Comparison of ENCODE assay signal across 12 mouse cellular contexts in the genomic region with DNA sequence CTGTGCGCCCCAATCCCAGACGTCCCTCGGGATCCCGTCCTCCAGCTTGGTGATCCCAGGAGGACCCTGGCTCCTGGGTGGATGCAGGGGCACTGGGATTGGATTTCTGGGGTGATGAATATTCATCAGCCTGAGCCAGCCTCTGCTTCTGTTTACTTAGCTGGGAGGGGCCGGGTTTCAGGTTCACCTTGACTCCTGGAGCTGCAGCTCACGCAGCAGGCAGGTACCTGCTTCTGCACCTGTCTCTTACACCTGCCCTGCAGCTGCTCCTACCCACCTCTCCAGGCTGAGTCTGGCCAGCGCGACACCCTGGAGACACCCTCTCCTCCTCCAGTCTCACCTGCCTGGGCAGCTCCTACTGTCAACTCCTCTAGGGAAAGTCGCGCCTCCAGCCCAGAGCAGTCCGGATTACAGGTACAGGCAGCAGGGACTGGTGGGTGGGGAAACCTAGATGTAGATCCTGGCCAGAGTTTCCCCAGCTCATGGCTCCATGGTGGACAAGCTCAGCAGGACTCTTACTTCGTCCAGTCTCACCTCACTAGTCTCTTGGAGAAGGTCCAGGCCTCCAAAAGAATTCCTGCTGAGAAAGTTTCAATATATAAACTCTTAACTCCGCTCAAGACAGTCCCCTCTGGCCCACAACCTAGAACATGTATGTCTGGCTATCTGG. TPM values are rescaled to one million over a fixed set of nuclear protein-coding genes. Genes with fewer than 3 reads are reported as not detected.
DNase-seq lines count a peak whose midpoint lies in the region; ATAC-seq and TF ChIP-seq lines count a peak whose summit lies in the region.
"Had no signal": no experiment of that assay in that cellular context is flagged by ENCODE, and none has a peak within 500 bp of the region (broad histone marks: within the 10 kb centered on the region; RNA-seq: fewer than 3 reads in every experiment).

No protein-coding gene starts in this region.

- no peaks in the 10 kb centered on the region; the same call in 1 of the 2 replicates for H3K27me3 ChIP-seq in liver, adult 2 months (ENCODE audit: control insufficient read depth, insufficient read depth, low read length)
- H3K27me3 ChIP-seq in embryonic facial prominence, embryonic 15.5 days = peaks cover 19% of the 10 kb centered on the region; the same call in 1 of the 2 replicates

- no peaks in the 10 kb centered on the region for H3K79me2 ChIP-seq in liver, adult 2 months (ENCODE audit: control insufficient read depth, insufficient read depth, low read length)

- H3K9me3 ChIP-seq in embryonic facial prominence, embryonic 15.5 days (replicated peaks) = no peaks in the 10 kb centered on the region

- no peaks in the 10 kb centered on the region for H3K4me1 ChIP-seq in liver, adult 2 months (ENCODE audit: control insufficient read depth, insufficient read depth, low read length)
- H3K4me1 ChIP-seq in embryonic facial prominence, embryonic 15.5 days = peaks cover 15% of the 10 kb centered on the region

- H3K36me3 ChIP-seq in liver, adult 2 months (ENCODE audit: control insufficient read depth, insufficient read depth, low read length) = no peaks in the 10 kb centered on the region
- H3K36me3 ChIP-seq in embryonic facial prominence, embryonic 15.5 days = no peaks in the 10 kb centered on the region

- H3K4me2 ChIP-seq in embryonic facial prominence, embryonic 15.5 days (replicated peaks) = peak overlapping the region; percentile 24

- peak overlapping the region; percentile 42 for H3K4me3 ChIP-seq in liver, adult 2 months (ENCODE audit: insufficient read depth, low read depth, low read length)
- no peak overlapping the region for H3K4me3 ChIP-seq in embryonic facial prominence, embryonic 15.5 days (replicated peaks)

- H3K9ac ChIP-seq in liver, adult 2 months (ENCODE audit: low read depth, low read length) = peak overlapping the region; percentile 57
- H3K9ac ChIP-seq in embryonic facial prominence, embryonic 15.5 days = 0 out of 2 replicates have a peak overlapping the region, but pooled peaks have one; percentile 16

- TF ChIP-seq CTCF in liver, adult 2 months (IDR thresholded peaks at IDR 0.05; ENCODE audit: low read depth, low read length) = no peak

- 20% methylated on average over 13 of the region's 13 CpGs for WGBS in liver, adult 2 months
- WGBS in embryonic facial prominence, embryonic 15.5 days = 13% methylated on average over 13 of the region's 13 CpGs

- TF ChIP-seq POLR2A in liver, adult 2 months (IDR thresholded peaks at IDR 0.05; ENCODE audit: extremely low read depth, insufficient read depth, low read length) = no peak

- ATAC-seq in embryonic facial prominence, embryonic 15.5 days (ENCODE audit: insufficient number of reproducible peaks, low FRiP score, low TSS enrichment, low read depth) = peak; percentile 67
- ATAC-seq: inflammation-experienced regulatory T-cells, adult 6 months had no signal

- no peak for DNase-seq in liver, adult 2 months (ENCODE audit: extremely low read depth, low read depth, low spot score)
- no peak for DNase-seq in liver
- peak; percentile 68 to 79 for DNase-seq in kidney, postnatal 4 days
- peak; percentile 83 for DNase-seq in lung, postnatal 36 days
- DNase-seq in adrenal gland, adult 2 months = no peak
- no peak for DNase-seq in gastrocnemius, adult 8-10 months (ENCODE audit: low spot score in 2 of 2)
- DNase-seq in ovary, postnatal 14 days (ENCODE audit: low spot score) = no peak
- DNase-seq: adrenal gland, postnatal 36 days; gastrocnemius, postnatal 10 days had no signal

- H3K27ac ChIP-seq in liver, adult 2 months (replicated peaks; ENCODE audit: insufficient read depth, low read depth, low read length) = no peak overlapping the region
- peak overlapping the region; percentile 73 for H3K27ac ChIP-seq in embryonic facial prominence, embryonic 15.5 days (replicated peaks)

RNA-seq across cellular contexts. Expression of gene Prr15l, which starts 1.3 kb away (rescaled TPM):
- total RNA-seq in liver, adult 2 months (2014; rRNA removed) = 0.34 and 0.46 TPM in 2 replicates
- polyA plus RNA-seq in liver, adult 2 months (2012; rRNA removed) = 0.60 and 0.64 TPM in 2 replicates
- polyA plus RNA-seq in embryonic facial prominence, embryonic 15.5 days (2015; fragmentation: Nextera tagmentation; extraction: Ambion mirVana) = 5.6 and 6.1 TPM in 2 replicates
- total RNA-seq in adrenal gland, adult 2 months (2021) = under 1 TPM; 0.52 to 0.66 TPM
- polyA plus RNA-seq in adrenal gland, adult 2 months (2012; rRNA removed) = not detected in 2 replicates
- not detected for total RNA-seq in gastrocnemius, adult 8-10 months (2022)
- total RNA-seq: gastrocnemius, postnatal 10 days had no signal
- polyA plus RNA-seq: cortical plate, adult 2 months had no signal

RNA-seq across cellular contexts. Expression of gene Cdk5rap3, which starts 12.9 kb away (rescaled TPM):
- 44.1 and 52.2 TPM in 2 replicates for total RNA-seq in liver, adult 2 months (2014; rRNA removed)
- polyA plus RNA-seq in liver, adult 2 months (2012; rRNA removed) = 36.6 and 50.5 TPM in 2 replicates
- polyA plus RNA-seq in embryonic facial prominence, embryonic 15.5 days (2015; fragmentation: Nextera tagmentation; extraction: Ambion mirVana) = 77.7 and 82.3 TPM in 2 replicates
- total RNA-seq in adrenal gland, adult 2 months (2021) = 10 to 100 TPM; 39.8 to 52.9 TPM
- polyA plus RNA-seq in adrenal gland, adult 2 months (2012; rRNA removed) = 32.8 and 35.4 TPM in 2 replicates
- 10 to 100 TPM; 23.0 to 30.7 (median 27.9) TPM for total RNA-seq in gastrocnemius, adult 8-10 months (2022)

RNA-seq across cellular contexts. Expression of gene Pnpo, which starts 14.6 kb away (rescaled TPM):
- total RNA-seq in liver, adult 2 months (2014; rRNA removed) = 113 and 126 TPM in 2 replicates
- polyA plus RNA-seq in liver, adult 2 months (2012; rRNA removed) = 170 and 175 TPM in 2 replicates
- 28.2 and 30.5 TPM in 2 replicates for polyA plus RNA-seq in embryonic facial prominence, embryonic 15.5 days (2015; fragmentation: Nextera tagmentation; extraction: Ambion mirVana)
- total RNA-seq in adrenal gland, adult 2 months (2021) = 10 to 100 TPM; 29.3 to 37.4 TPM
- 43.0 and 52.9 TPM in 2 replicates for polyA plus RNA-seq in adrenal gland, adult 2 months (2012; rRNA removed)
- total RNA-seq in gastrocnemius, adult 8-10 months (2022) = 1 to 10 TPM; 7.4 to 9.3 (median 8.0) TPM

RNA-seq across cellular contexts. Expression of gene Sp2, which starts 53.5 kb away (rescaled TPM):
- total RNA-seq in liver, adult 2 months (2014; rRNA removed) = 0.28 and 0.54 TPM in 2 replicates
- 3.4 and 3.8 TPM in 2 replicates for polyA plus RNA-seq in liver, adult 2 months (2012; rRNA removed)
- polyA plus RNA-seq in embryonic facial prominence, embryonic 15.5 days (2015; fragmentation: Nextera tagmentation; extraction: Ambion mirVana) = 16.8 and 17.9 TPM in 2 replicates
- 10 to 100 TPM; 15.4 to 18.6 TPM for total RNA-seq in adrenal gland, adult 2 months (2021)
- polyA plus RNA-seq in adrenal gland, adult 2 months (2012; rRNA removed) = 15.2 and 19.3 TPM in 2 replicates
- 10 to 100 TPM in 2 of 4 experiments, 1 to 10 TPM in 2; 8.6 to 12.5 (median 10.4) TPM for total RNA-seq in gastrocnemius, adult 8-10 months (2022)

Comparison
In these comparisons a context has a peak if more than half of its experiments do, and no peak if none do; other contexts are left out.
1. DNase-seq: peak in kidney, postnatal 4 days (2 of 2) and lung, postnatal 36 days (single experiment); none in liver, adult 2 months (single experiment), liver (single experiment), adrenal gland, adult 2 months (single experiment), gastrocnemius, adult 8-10 months (0 of 2) and ovary, postnatal 14 days (single experiment).